Comparison of ENCODE assay signal across 8 mouse cellular contexts in genomic region chr4:123535271-123535670, GRCm38 (mm10).
DNase-seq lines count a peak whose midpoint lies in the region; ATAC-seq and TF ChIP-seq lines count a peak whose summit lies in the region.

No protein-coding gene starts in this region.

- H3K4me1 ChIP-seq in kidney, embryonic 14.5 days (ENCODE audit: control insufficient read depth, insufficient read depth, low read length), result no peaks in the 10 kb centered on the region
- H3K4me1 ChIP-seq in liver, adult 2 months (ENCODE audit: control insufficient read depth, insufficient read depth, low read length), result peaks cover 3% of the 10 kb centered on the region

- peaks cover 9% of the 10 kb centered on the region for H3K79me2 ChIP-seq in C2C12 (ENCODE audit: control insufficient read depth, insufficient read depth)
- peaks cover 11% of the 10 kb centered on the region; the same call in 1 of the 2 replicates for H3K79me2 ChIP-seq in liver, adult 2 months (ENCODE audit: control insufficient read depth, insufficient read depth, low read length)

- H3K79me3 ChIP-seq in C2C12 (ENCODE audit: low read depth), result peaks cover 2% of the 10 kb centered on the region

- 58% methylated on average over 1 of the region's 1 CpGs for WGBS in kidney, embryonic 14.5 days
- WGBS in liver, adult 2 months, result 12% methylated on average over 1 of the region's 1 CpGs

- DNase-seq in adrenal gland, adult 18-20 months (ENCODE audit: low spot score in 2 of 2), result peak; percentile 30 to 49
- peak; percentile 53 for DNase-seq in embryo, embryonic 9.5 days (ENCODE audit: extremely low spot score)
- DNase-seq in heart, adult 8-10 months (ENCODE audit: low spot score), result peak; percentile 72
- peak; percentile 40 for DNase-seq in liver, adult 2 months (ENCODE audit: extremely low read depth, low read depth, low spot score)
- DNase-seq in thymus, postnatal 0 days (ENCODE audit: low spot score), result peak; percentile 78

- peak; percentile 59 for TF ChIP-seq CTCF in C2C12 (IDR thresholded peaks at IDR 0.05; ENCODE audit: control insufficient read depth, insufficient read depth, insufficient read length)
- TF ChIP-seq CTCF in liver, adult 2 months (IDR thresholded peaks at IDR 0.05; ENCODE audit: low read depth, low read length), result peak; percentile 48; the same call in 1 of the 2 replicates

- H3K27ac ChIP-seq in kidney, embryonic 14.5 days (ENCODE audit: low read depth, low read length), result no peak overlapping the region
- H3K27ac ChIP-seq in liver, adult 2 months (replicated peaks; ENCODE audit: insufficient read depth, low read depth, low read length), result no peak overlapping the region

- no peak overlapping the region for H3K9ac ChIP-seq in kidney, embryonic 14.5 days (ENCODE audit: low read depth, low read length)
- H3K9ac ChIP-seq in liver, adult 2 months (ENCODE audit: low read depth, low read length), result no peak overlapping the region

- H3K27me3 ChIP-seq in C2C12 (ENCODE audit: control insufficient read depth, insufficient read depth, insufficient read length), result no peaks in the 10 kb centered on the region
- H3K27me3 ChIP-seq in kidney, embryonic 14.5 days (ENCODE audit: control insufficient read depth, insufficient read depth, low read length), result no peaks in the 10 kb centered on the region
- H3K27me3 ChIP-seq in liver, adult 2 months (ENCODE audit: control insufficient read depth, insufficient read depth, low read length), result no peaks in the 10 kb centered on the region

- no peak overlapping the region for H3ac ChIP-seq in C2C12 (ENCODE audit: control insufficient read depth, insufficient read length, low read depth)

- H3K36me3 ChIP-seq in C2C12 (ENCODE audit: control insufficient read depth, insufficient read depth), result peaks cover 4% of the 10 kb centered on the region
- peaks cover 6% of the 10 kb centered on the region; the same call in 1 of the 2 replicates for H3K36me3 ChIP-seq in kidney, embryonic 14.5 days (ENCODE audit: control insufficient read depth, insufficient read depth, low read length)
- H3K36me3 ChIP-seq in liver, adult 2 months (ENCODE audit: control insufficient read depth, insufficient read depth, low read length), result peaks cover 10% of the 10 kb centered on the region; the same call in 1 of the 2 replicates

- H3K9me3 ChIP-seq in kidney, embryonic 14.5 days (ENCODE audit: control insufficient read depth, low read length), result no peaks in the 10 kb centered on the region

- no peak for TF ChIP-seq POLR2A in liver, adult 2 months (IDR thresholded peaks at IDR 0.05; ENCODE audit: extremely low read depth, insufficient read depth, low read length)

- H3K4me3 ChIP-seq in C2C12 (ENCODE audit: insufficient read depth, poor library complexity, severe bottlenecking), result no peak overlapping the region
- H3K4me3 ChIP-seq in kidney, embryonic 14.5 days (ENCODE audit: low read length), result no peak overlapping the region
- H3K4me3 ChIP-seq in liver, adult 2 months (ENCODE audit: insufficient read depth, low read depth, low read length), result no peak overlapping the region

- H3K4me2 ChIP-seq in kidney, embryonic 14.5 days (replicated peaks; ENCODE audit: low read depth, low read length), result no peak overlapping the region

- ATAC-seq in kidney, embryonic 14.5 days (ENCODE audit: low FRiP score, low TSS enrichment), result 0 out of 2 replicates have a peak, but pooled peaks have one; percentile 39
- ATAC-seq in neutrophil, adult 5-6 weeks (ENCODE audit: extremely low read depth, insufficient number of reproducible peaks, low FRiP score, poor library complexity, severe bottlenecking), result peak; percentile 75; the same call in 1 of the 2 replicates

TF ChIP-seq in C2C12, 6 proteins besides CTCF, POLR2A, EP300 and RAD21:
- no peak for TF ChIP-seq USF1 (IDR thresholded peaks at IDR 0.05; ENCODE audit: low read depth)
- TF ChIP-seq FOSL1 (IDR thresholded peaks at IDR 0.05; ENCODE audit: insufficient read depth, low read length, poor library complexity, severe bottlenecking), result no peak
- TF ChIP-seq MAX (IDR thresholded peaks at IDR 0.05), result no peak
- TF ChIP-seq MYOG (IDR thresholded peaks at IDR 0.05; ENCODE audit: control insufficient read depth, extremely low read depth, insufficient read length), result no peak
- TF ChIP-seq CEBPB (IDR thresholded peaks at IDR 0.05; ENCODE audit: low read depth), result no peak
- no peak for TF ChIP-seq MYOD1 (IDR thresholded peaks at IDR 0.05; ENCODE audit: control insufficient read depth, insufficient read length, low read depth)
